Mouse (Mus musculus): ENCODE results near the gene Apobr.

The Apobr gene

DNA sequence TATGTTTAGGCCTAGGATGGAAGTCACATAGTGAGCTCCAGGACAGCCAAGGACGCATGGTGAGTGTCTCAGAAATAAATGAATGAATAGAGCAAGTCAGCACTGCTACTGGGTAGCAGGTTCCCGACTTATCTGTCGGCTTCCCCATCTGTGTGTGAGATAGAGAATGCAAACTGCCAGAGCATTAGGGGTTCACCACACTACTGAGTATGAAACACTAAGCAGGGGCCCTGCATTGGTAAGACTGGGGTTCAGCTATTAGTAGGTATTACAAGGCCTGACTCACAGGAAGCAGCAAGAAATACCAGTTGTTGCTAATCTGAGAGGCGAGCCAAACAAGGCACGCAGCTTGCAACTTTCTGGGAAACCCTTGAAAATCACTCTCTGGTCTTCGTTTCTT lies 14.2 kb downstream of the Apobr start:
- no peak for DNase-seq (ENCODE audit: low spot score)

DNA sequence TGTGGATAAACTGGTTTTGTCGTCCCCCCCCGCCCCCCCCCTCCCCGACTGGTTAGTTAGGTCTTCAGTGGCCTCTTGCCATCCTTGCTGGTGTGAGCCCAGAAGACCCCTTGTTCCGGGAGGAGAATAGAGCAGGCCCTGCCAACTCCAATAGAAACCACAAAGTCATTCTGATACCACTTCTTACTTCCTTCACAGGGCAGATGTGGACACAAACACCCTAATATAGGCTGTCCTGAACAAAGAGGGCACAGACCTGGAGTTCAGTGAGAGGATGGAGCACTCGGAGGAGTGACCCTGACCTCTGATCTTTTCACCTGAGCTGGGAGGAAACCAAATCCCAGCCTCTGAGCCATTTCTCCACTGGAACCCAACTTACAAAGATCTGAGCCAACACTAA lies 17.2 kb downstream of the Apobr start:
- DNase-seq (ENCODE audit: low spot score) = no peak

DNA sequence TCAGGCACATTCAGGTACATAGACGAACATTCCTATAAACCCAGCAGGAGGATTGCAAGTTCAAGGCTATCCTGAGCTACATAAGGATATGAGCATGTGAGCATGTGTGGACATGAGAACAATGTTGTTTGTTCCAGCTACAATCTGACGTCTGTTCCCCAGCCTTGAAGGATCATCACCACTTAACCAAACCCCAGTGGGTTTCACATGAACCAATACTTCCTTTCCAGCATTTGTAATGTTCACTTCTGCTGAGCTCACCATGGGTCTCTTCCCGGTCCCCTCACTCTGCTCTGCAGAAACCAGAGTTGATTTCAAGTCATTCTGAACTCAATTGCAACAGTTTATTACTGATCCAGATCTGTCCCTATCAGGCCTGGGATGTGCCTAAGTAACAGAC lies 17.9 kb downstream of the Apobr start:
- no peak for DNase-seq (ENCODE audit: low spot score)

DNA sequence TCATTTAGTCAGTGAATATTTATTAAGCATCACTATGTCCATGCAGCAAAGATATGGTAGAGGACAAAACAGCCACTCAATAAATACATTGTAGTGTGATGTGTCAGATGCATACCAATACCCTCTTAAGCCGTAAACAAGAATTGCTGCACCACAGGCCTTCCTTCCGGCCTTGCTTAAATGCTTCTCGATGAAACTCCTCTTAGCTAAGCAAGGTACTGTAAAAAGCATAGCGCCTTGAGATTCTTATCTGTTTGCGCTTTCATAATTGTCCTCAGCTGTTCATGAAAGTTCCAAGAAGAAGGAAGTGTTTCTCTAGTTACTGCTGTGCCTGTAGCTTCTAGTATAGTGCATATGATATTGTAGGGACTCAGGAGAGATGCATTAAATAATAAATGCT lies 21.9 kb downstream of the Apobr start:
- no peak for DNase-seq (ENCODE audit: low spot score)

DNA sequence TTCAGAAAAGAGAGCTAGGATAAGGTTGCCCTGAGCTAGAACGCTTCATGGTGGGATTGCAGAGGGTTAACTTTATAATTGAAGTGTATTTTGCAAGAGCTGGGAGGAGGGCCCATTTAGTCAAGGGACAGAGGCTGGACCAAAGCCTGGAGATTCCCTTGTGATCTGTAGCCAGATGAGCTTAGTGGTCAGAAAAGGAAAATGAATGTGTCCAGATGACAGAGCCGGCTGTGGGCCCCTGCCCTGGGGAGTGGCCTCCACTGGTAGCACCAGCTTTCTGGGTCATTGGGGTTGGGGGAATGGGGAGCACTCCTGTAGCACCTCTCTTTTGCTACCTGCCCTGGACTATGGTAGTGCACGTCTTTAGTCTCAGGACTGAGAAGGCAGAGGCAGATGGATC lies 22.3 kb downstream of the Apobr start:
- peak; percentile 17 for DNase-seq (ENCODE audit: low spot score)

DNA sequence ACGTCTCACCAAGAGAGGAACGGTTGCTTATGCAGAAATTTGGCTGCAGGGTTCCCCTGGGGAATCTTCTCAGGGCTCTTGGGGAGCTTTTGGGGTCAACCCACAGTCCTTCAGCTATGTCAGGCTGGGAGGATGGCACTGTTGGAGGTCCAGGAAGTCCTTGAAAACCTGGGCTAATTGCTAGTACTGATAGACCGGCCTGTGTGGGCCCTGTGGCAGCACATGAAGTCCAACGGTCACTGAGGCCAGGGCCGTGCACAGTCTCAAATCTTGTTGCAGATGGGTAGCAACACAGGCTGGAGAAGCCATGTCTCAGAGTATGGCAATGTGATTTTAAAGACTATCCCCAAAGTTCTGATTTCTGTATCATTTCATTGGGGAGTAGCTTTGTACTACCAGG lies 23.1 kb downstream of the Apobr start:
- no peak for DNase-seq (ENCODE audit: low spot score)

DNA sequence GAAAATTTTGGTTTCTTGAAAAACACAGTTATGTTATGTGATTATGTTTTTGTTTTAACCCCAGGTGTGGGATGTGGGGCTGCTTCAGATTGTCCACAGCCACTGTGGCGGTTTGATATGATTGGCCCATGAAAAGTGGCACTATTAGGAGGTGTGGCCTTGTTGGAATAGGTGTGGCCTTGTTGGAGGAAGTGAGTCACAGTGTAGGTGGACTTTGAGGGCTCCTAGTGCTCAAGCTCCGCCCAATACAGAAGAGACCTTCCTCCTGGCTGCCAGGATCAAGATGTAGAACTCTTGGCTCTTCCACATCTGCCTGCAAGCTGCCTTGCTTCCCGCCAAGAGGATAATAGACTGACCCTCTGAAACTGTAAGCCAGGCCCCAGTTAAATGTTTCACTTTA lies 28.0 kb downstream of the Apobr start:
- no peak for DNase-seq (ENCODE audit: low spot score)

DNA sequence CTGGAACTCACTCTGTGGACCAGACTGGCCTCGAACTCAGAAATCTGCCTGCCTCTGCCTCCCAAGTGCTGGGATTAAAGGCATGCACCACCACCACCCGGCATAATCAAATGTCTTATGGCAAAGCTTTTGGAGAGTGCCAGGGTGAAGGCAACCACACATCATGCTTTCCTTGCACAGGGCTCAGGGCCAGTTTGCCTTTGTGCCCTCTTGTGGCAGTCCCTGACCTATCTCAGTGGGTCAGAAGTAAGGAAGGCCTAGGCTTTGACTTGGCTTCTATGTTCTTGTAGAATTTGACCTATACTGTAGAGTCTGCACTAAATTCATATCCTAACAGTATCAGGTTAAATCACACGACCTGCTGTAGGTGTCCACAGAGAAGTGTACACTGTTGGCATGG lies 32.0 kb downstream of the Apobr start:
- no peak for DNase-seq (ENCODE audit: low spot score)

DNA sequence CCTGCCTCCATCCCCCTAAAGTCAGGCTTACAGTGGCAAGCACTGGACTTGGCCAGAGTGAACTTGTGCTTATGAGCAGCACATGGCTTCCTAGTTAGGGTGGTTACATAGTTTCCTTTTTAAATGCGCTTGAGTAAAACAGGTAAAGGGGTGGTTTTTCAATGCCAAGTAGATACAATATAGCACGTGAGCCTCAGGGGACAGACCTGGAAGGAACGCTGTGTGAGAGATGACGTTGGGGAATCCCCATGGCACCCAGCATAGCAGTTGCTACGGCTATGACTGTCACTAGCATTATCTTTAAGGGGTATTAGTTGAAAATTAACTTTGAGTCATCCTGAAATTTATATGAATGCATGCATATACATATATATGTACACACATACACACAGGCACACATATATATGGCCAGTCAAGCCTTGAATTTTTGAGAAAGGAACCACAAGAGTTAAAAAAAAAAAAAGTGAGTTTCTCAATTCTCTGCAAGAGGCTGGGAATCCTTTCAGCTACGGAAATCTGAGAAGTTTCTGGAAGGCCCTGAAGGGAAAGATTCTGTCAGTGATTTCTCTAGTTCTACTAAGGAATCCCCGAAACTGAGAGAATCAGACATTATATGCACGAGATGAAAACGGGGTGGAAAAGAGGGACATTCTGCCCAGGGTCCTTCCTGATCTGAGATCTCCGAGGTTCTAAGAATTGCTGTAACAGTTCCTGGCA lies 35.0 kb downstream of the Apobr start:
- no peak for DNase-seq (ENCODE audit: low spot score)

DNA sequence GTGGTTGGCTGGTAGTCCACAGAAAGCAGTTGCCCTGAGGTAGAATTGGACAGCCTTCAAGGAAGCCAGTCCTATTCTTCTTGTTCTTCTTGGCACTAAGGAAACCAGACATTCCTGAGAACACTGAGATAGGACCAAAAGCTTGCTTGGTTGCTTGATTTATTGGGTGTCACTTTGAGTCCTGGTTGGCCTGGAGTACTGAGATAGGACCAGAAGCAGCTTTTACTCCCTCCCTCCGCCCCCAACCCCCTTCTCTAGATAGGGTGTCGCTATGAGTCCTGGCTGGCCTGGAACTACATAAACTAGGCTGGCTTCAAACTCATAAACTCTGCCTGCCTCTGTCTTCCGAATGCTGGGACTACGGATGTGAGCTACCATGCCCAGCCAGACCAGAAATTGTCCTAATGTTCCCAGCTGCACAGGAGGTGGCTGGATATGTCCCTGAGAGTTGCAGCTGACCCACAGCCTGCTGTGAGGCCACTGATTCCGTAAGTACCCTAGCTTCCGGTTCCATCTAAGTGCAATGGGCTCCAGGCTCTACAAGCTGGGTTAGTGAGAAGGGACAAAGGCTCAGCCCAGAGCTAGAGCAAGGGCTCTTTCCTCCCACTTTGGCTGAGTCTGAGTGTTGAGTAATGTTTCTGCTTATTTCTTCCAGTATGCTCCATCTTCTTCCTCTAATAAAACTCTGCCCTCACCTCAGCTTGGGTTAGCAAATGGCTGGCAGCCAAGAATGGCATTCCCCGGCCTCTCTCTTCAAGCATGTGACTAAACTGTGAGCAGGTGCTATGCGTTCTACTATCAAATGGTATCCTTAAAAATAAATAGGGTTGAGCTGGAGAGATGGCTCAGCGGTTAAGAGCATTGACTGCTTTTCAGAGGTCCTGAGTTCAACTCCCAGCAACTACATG lies 37.0 kb downstream of the Apobr start:
- no peak for DNase-seq (ENCODE audit: low spot score)

DNA sequence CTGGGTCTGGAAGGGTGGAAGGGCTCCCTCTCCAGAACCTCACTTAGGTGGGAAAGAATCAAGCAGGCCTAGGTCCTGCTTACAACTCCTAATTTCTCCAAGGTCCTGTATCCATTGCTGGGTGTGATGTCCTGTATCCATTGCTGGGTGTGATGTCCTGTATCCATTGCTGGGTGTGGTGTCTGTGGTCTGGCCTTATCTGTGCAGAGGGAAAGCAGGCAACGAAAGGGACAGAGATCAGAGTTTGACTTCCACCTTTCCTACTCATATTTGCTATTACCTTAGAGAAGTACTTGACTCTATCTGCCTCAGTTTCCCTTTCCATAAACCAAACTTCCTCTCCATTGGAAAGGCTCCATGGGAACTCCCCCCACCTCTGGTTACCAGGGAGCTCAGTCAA lies 38.6 kb downstream of the Apobr start:
- no peak for DNase-seq (ENCODE audit: low spot score)

DNA sequence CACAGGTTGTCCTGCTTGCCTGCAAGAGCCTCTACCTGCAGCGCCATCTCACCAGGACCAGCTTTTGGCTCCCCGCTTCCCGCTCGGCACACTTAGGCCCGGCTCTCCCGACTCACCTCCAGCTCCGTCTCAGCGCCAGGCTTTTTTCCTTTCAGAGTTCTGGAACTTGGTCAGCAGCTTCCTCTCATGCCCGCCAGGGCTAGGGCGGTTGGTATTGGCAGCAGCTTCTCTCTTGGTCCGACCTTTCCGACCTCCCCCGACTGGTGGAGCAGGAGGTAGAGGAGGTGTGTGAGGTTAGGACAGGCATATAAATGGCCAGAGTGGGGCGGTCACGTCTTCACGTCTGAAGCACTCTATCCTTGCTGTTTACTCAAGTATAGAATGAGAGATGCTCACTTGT lies 40.0 kb downstream of the Apobr start:
- no peak for DNase-seq (ENCODE audit: low spot score)

DNA sequence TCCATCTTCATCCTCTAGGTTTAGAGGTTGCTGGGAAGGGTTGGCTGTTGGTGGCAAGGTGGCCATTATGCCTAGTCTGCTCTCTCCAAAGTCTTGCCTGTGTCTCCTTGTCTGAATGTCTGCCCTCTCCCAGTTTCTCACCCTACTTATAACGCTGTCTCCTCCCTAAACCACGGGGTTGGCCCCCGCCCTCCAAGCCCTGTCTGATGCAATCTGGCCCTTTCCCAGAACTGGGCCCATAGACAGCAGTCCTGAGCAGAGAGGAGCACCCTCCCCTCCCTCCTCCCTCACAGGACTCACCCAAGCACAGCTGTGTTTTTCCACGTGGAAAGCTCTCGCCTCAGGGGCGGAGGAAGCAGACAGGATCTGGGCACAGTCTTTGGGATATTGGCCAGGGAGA lies 40.6 kb downstream of the Apobr start:
- peak; percentile 18 for DNase-seq (ENCODE audit: low spot score)

DNA sequence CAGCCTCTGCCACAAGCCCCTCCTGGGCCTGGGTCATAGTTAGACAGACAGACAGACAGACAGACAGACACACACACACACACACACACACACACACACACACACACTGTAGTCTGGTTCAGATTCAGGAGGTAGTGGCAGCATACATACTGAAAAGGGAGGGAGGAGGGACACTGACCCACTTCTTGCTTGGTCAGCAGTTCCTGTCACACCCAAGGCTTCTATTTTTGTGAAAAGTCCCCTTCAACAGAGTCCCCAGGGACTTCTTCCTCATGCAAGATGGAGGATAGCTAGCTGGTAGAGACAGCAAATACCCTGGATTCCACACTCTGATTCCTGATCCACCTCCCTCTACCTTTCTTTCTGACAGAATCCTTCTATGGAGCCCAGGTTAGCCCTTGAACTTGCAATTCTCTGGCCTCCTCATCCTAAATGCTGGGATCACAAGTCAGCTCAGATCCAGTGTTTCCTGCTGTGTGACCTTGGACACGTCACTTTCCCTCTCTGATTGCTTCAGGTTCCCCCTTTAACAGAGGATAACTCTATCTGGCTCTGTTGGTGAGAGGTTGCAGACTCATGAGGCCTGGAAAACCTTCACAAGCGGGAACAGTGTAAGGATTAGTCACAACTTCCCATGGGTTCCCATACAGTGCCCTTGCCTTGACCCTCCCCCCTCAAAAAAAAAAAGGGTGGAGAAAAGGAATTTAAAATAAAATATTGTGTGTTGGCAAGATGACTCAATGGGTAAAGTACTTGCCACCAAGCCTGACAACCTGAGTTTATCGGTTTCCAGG lies 41.3 kb downstream of the Apobr start:
- no peak for DNase-seq (ENCODE audit: low spot score)

DNA sequence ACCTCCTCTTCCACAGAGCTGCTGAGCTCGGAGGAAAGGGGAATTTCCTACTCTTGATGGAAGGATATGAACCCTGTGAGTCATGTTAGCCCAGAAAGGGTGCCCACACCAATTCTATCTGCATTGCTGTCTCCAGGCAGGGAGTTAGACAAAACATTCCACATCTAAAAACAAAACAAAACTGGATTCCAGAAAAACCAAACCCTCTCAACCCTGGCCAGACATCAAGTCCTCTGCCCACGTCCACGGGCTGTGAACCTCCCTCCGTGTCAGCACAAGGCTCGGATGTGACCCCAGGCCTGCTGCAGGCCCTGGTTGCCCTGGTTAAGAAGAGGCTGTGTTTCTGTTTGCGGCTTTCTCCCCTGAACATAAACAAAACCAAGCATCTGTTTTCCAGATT lies 43.4 kb downstream of the Apobr start:
- DNase-seq (ENCODE audit: low spot score) = no peak

DNA sequence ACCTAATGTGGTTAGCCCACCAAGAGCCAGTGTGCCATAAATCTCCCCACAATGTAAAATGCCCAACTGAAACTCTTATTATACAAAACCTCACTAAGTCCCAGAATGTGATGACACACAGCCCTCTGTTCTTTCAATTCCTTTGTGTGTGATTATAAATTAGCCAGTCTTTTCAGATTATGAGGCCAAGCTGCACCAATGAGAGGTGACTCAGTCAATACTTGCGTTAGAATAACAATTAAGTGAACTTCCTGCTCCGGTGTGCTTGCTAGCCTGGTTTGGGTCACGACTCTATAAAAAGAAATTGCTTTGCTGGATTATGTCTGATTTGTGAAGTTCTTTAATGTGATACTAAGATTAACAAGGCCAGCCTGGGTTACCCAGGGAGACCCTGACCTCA lies 45.2 kb downstream of the Apobr start:
- DNase-seq (ENCODE audit: low spot score) = no peak

DNA sequence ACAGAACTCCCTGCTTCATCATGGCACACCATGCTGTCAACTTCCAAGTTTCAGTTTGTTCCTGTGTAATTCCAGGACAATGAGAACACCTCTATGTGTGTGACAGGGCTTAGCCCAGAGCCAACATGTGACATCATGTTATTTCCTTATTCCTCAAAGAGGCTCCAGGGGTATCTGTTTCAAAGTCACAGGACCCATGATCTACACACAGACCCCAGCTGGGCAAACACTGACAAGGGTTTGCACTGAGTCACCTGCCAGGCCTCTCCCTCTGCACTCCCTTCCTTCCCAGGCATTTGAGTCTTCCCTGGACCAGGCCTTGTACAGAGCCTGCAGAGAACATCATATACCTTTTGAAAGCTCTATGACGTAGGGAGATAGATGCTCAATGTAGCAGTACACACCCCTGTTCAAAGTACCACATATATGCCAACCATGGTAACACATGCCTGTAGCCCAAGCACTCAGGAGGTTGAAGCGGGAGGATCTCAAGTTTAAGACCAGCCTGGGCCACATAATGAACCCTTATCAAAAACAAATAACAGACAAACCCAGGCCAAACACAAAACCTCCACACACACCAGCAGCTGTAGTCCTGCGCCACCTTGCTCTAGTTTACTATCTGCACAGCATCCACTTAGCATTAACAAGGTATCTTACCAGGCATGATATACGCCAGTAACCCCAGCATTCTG lies 46.2 kb downstream of the Apobr start, which contains the start of gene Nupr1:
TSS of gene Nupr1 (minus strand) at position 38 of the 695 bp plus-strand sequence.
- DNase-seq (ENCODE audit: low spot score) = no peak

DNA sequence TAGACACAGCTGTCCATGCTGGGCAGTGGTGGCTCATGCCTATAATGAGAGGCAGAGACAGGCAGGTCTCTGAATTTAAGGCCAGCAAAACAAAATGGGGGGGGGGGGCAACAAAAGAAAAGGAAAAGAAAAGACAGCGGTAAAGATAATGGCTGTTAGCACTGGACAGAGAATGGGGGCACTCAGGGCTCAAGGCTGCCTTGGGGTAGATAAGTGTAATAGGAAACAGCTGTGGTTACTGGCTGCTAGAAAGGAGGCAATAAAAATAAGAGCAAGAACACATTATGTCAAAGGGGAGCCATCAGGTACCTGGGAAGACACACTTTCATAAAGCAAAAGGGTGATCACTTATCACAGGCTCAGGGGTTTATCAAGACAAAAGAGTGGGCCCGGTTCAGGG lies 47.7 kb downstream of the Apobr start:
- no peak for DNase-seq (ENCODE audit: low spot score)

DNA sequence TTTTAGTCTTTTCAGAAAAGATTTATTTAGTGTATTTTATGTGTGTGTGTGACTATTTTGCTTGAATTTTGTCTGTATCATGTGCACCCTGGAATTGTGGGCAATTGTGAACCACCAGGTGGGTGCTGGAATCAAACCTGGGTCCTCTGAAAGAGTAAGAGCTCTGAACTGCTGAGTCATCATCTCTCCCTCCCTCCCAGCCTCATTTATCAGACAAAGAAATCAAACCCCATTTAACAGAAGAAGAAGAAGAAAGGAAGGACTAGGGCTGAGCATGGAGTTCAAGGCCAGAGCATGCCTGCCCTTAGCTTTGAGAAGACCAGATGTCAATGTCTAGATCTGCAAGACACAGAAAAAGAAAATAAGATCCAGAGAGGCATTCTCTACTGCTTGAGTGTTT lies 50.6 kb downstream of the Apobr start:
- DNase-seq (ENCODE audit: low spot score) = no peak

DNA sequence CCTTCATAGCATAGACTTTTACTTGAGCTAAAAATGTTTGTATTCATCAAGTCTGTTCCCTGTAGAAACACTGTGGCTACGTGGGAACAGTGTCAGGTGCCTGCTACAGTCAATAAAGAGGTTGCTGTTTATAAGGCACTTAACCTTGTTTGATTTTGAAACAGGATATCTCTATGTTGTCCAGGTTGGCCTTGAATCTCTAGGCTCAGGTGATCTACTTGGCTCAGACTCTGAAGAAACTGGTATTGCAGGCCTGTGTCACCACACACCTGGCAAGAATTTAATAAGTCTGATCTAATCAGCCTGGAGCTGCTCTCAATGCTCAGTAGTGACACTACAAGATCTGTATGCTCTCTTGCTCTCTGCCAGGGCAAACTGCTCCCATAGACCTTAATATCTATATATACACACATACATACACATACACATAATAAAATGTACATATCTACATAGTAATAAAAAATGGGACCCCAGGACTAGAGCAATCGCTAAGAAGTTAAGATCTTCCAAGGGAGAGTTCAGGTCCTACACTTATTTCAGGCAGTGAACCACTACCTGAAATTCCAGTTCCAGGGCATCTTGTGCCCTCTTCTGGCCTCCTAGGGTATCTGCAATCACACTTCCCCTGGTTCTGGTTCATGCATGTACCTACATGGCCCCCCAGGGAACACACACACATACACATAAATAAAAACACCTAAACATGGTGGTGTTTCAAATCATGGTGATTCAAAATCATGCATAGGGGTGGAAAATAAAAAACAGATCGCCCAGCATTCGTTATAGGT lies 52.2 kb downstream of the Apobr start:
- no peak for DNase-seq (ENCODE audit: low spot score)
